Mouse (Mus musculus): Measurements from ENCODE around the gene Pi4ka.

The Pi4ka gene

GRCm38 (mm10) chr16:17271124-17271523, 135.0 kb downstream of the Pi4ka start:
- DNase-seq, result peak; percentile 56 to 74

GRCm38 (mm10) chr16:17269872-17270271, 136.2 kb downstream of the Pi4ka start:
- no peak for DNase-seq

- no peak for DNase-seq
Measured at GRCm38 (mm10) chr16:17267937-17268336, 138.2 kb downstream of the Pi4ka start.

GRCm38 (mm10) chr16:17266113-17266512, 140.0 kb downstream of the Pi4ka start:
- no peak for DNase-seq

- no peak for DNase-seq
Measured at GRCm38 (mm10) chr16:17261341-17261740, 144.8 kb downstream of the Pi4ka start.

- DNase-seq, result no peak
Measured at GRCm38 (mm10) chr16:17258917-17259316, 147.2 kb downstream of the Pi4ka start.

GRCm38 (mm10) chr16:17257359-17257821, 148.7 kb downstream of the Pi4ka start:
- DNase-seq, result no peak

GRCm38 (mm10) chr16:17255270-17255669, 150.8 kb downstream of the Pi4ka start:
- no peak for DNase-seq

GRCm38 (mm10) chr16:17254005-17254597, 152.0 kb downstream of the Pi4ka start:
- no peak for DNase-seq

- DNase-seq, result no peak
Measured at GRCm38 (mm10) chr16:17252841-17253240, 153.3 kb downstream of the Pi4ka start.

GRCm38 (mm10) chr16:17252086-17252726, 153.9 kb downstream of the Pi4ka start:
- no peak for DNase-seq

- DNase-seq, result peak; percentile 94 to 95
Measured at GRCm38 (mm10) chr16:17251539-17251938, 154.6 kb downstream of the Pi4ka start.

GRCm38 (mm10) chr16:17249135-17249534, 157.0 kb downstream of the Pi4ka start:
- no peak for DNase-seq

- DNase-seq, result peak; percentile 33 to 62
Measured at GRCm38 (mm10) chr16:17247727-17248126, 158.4 kb downstream of the Pi4ka start.

GRCm38 (mm10) chr16:17244996-17245395, 161.1 kb downstream of the Pi4ka start:
- DNase-seq, result no peak

GRCm38 (mm10) chr16:17243731-17244130, 162.4 kb downstream of the Pi4ka start:
- DNase-seq, result no peak

GRCm38 (mm10) chr16:17239409-17239808, 166.7 kb downstream of the Pi4ka start:
- no peak for DNase-seq

- DNase-seq, result no peak
Measured at GRCm38 (mm10) chr16:17237634-17238033, 168.5 kb downstream of the Pi4ka start.

- peak; percentile 42 to 52 for DNase-seq
Measured at GRCm38 (mm10) chr16:17234916-17235665, 171.0 kb downstream of the Pi4ka start.

GRCm38 (mm10) chr16:17234499-17234895, 171.6 kb downstream of the Pi4ka start:
- DNase-seq, result peak; percentile 54 to 73

GRCm38 (mm10) chr16:17233702-17234498, 172.2 kb downstream of the Pi4ka start:
- DNase-seq, result peak in 1 of 2 experiments; percentile 50

GRCm38 (mm10) chr16:17232794-17233701, 173.1 kb downstream of the Pi4ka start, which contains the start of gene Hic2:
Hic2 (plus strand) TSS chr16:17233572.
- DNase-seq, result peak; percentile 90 to 94

Data from cerebellum, postnatal 25 days (tissue).